Mouse (Mus musculus) kidney, postnatal 10 days (tissue): ENCODE data around the gene Ednra.

Experiments
- DNase-seq: peaks from one replicate; pipeline ENCODE4 v3.0.0; 2021; ENCODE audit warnings: mixed read lengths

Ednra gene

GRCm38 (mm10) chr8:77724046-77724930 is at the start of gene Ednra:
Ednra (minus strand) TSS chr8:77724464.
- peak; percentile 80 for DNase-seq

GRCm38 (mm10) chr8:77773831-77774230 is 49.6 kb upstream of the Ednra start:
- no peak for DNase-seq

DNA sequence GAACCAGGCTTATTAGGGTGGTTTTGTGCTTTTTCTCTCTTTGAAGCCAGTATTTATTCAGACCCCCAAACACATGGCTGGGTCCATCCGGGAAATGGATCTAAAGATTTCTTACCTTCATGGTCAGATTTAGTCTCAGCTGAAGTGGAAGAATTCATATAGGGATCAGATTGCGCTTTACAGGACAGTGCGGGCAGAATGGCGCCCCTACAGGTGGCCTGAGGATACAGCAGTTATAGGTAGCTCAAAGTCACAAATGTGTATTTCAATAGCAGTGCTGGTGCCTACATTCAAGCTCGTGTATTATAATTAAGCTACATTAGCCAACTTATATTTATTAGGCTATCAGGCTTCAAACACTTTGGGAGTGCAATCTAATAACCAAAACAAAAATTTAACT is 49.0 kb upstream of the Ednra start:
- no peak for DNase-seq

GRCm38 (mm10) chr8:77772210-77772886 is 48.1 kb upstream of the Ednra start:
- DNase-seq = peak; percentile 58

- DNase-seq = no peak
Observed at GRCm38 (mm10) chr8:77770966-77771365, 46.7 kb upstream of the Ednra start.

DNA sequence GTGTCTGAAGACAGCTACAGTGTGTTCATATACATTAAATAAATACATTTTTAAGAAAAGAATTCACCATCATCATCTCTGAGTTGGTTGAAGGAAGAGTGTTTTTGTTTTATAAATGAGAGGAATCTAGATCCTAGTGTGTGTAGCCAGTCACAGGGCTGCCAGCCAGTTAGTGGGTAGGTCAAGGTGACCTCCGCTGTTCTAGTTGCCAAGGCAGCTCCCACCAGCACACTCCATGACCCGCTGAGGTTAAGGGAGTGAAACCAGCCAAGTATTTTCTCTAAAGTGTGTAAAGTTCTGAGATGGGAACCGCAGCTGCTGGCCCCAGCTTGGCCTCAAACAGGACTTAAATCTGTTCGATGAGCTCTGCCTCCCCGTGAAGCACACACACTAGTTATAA is 44.7 kb upstream of the Ednra start:
- no peak for DNase-seq

- peak; percentile 58 for DNase-seq
Observed at GRCm38 (mm10) chr8:77764253-77764652, 40.0 kb upstream of the Ednra start.

- DNase-seq = no peak
Observed at GRCm38 (mm10) chr8:77762967-77763366, 38.7 kb upstream of the Ednra start.

DNA sequence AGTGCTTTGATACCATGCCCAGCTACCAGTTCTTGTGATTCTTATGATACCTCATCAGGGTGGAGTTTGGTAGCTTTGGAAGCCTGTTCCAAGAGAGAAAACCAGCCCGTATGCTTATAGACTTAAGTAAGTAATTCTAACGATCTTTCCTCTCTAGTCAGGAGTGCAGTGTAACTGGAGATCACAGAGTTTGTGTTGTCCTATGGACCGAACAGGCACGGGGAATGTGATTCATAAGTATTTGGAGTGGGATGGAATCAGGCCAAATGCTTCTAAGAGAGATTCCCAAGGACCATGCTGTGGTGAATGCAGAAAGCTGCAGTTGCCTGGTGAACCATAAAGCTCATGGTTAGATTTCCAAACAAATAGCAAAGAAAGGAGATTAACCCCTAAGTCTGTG is 31.2 kb upstream of the Ednra start:
- no peak for DNase-seq

DNA sequence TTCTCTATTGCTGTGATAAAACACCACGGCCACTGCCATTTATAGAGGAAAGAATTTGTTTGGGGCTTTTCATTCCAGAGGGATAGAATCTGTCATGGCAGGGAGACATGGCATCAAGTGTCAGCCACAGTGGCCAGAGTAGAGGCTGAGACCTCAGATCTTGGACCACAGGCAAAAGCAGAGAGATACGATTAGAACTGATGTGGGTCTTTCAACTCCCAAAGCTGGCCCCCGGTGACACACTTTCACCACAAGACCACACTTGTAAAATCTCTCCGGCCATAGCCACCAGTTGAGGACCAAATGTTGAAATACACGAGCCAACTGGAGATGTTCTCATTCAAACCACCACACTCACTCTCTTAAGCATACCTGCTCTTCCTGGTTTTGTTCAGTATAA is 29.5 kb upstream of the Ednra start:
- no peak for DNase-seq

- DNase-seq = no peak
Observed at GRCm38 (mm10) chr8:77752041-77752440, 27.8 kb upstream of the Ednra start.

GRCm38 (mm10) chr8:77750407-77750806 is 26.1 kb upstream of the Ednra start:
- DNase-seq = no peak

DNA sequence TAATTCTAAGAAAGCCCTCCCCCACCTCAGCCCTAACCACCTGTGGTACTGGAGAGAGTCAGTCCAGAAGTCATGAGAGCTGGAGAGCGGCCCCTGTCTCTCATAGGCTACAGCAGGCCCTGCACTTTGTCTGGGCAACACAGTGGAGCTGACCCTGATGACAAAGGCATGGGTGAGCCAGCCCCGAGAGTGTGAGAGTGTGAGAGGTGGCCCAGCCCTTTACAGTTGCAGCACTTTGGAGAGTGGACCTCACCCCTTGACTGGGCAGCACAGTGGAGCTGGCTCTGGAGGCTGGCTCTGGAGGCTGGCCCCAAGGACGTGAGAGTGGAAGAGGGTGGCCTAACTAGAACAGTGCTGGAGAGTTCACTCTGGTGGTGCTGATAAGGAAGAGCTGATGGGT is 20.2 kb upstream of the Ednra start:
- DNase-seq = no peak

- no peak for DNase-seq
Observed at GRCm38 (mm10) chr8:77742395-77742794, 18.1 kb upstream of the Ednra start.

DNA sequence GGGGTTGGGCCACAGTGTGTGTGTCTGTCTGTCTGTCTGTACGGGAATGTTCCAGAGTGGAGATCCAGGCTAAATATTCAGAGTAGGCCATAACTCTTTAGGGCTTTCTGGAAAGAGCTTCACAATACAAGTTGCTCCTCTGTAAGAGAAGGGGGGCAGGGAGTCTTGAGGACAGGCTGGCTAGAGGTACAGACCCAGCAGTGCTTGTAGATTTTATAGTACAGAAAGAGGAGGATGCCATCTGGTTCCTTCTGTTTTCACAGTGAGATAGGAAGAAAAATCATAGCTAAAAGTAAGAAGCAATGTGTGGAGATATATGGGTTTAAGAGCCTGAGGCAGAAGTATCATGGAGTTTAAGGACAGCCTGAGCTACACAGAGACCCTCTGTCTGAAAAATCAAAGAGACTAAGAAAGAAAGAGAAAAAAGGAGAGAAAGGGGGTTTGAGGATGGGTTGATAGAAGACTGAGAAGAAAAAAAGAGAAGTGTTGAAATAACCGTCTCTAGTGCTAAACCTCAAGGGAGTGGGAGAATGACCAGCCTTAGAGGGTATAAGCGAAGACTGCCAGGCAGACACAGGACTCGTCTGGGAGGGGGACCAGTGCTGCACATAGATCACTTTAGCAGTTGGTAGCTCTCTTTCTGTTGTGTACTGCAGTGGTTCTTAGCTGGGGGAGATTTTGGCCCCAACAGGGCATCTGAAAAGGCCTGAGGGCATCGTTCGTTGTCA is 16.9 kb upstream of the Ednra start:
- DNase-seq = no peak

- DNase-seq = no peak
Observed at GRCm38 (mm10) chr8:77738419-77738818, 14.2 kb upstream of the Ednra start.

GRCm38 (mm10) chr8:77737327-77737726 is 13.1 kb upstream of the Ednra start:
- no peak for DNase-seq

- no peak for DNase-seq
Observed at GRCm38 (mm10) chr8:77733792-77734191, 9.5 kb upstream of the Ednra start.

- DNase-seq = no peak
Observed at GRCm38 (mm10) chr8:77732964-77733363, 8.7 kb upstream of the Ednra start.

- DNase-seq = no peak
Observed at GRCm38 (mm10) chr8:77725406-77725805, 1.1 kb upstream of the Ednra start.

DNA sequence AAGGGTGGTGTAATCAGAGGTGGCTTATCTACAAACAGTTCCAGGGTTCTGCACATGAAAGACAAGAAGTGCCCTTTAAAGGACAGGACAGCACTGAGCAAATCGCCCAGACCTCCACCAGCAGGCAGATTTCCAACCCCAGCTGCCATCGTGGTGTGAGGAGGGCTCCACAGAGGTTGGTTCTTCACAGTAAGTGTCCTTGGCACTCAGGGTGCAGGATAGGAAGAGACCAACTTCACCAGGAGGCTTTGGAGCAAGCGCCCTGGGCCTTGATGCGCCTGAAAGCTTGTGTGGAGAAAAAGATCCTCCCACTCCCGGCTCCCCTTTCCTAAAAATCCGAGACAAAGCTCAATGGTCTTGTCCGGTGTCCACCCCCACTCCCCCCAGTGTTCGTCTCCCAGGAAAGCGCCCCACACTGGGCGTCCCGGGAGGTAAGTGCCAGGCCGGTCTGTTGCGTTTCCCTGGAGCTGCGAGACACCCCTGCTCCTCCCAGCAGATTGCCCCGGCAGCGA is 674 bp downstream of the Ednra start:
- DNase-seq = no peak

- DNase-seq = no peak
Observed at GRCm38 (mm10) chr8:77723018-77723417, 1.2 kb downstream of the Ednra start.

DNA sequence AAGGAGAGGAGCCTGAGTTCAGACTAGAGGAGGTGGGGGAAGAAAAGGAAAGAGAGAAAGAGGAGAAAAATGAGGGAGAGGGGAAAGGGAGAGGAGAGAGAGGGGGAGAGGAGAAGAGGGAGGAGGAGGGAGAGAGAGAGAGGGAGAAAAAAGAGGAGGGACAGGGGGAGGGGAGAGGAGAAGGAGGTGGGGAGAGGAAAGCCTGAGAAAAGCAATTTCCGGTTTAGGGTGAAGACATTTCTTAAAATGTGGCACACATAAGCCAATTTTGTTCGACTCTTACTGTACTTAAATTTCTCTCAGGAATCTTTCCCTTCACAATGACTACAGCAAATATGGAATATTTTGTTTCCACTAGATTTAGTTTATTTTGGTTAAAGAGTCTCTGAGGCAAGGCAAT is 5.3 kb downstream of the Ednra start:
- DNase-seq = no peak
